Mouse (Mus musculus) midbrain, embryonic 16.5 days (tissue): ENCODE data around the gene Gm42517. TPM values are rescaled to one million over a fixed set of nuclear protein-coding genes. Genes with fewer than 3 reads are reported as not detected.

Experiments used
- ATAC-seq: fragments of 200-750 bp; cut with Nextera tagmentation; 2 replicates; pipeline ENCODE4 v1.8.0; 2017; ENCODE audit warnings: moderate TSS enrichment
- H3K27ac ChIP-seq: fragments of 300-500 bp; sonication (generic); 2 replicates; pipeline ENCODE4 v1.5.1; 2014; ENCODE audit warnings: mild to moderate bottlenecking, low read length, mixed read lengths
- H3K27me3 ChIP-seq: fragments of 300-500 bp; sonication (generic); 2 replicates; pipeline ENCODE4 v1.6.1; 2014; ENCODE audit warnings: low read depth, low read length, mixed read lengths; ENCODE audit not compliant: control insufficient read depth, insufficient read depth
- H3K36me3 ChIP-seq: fragments of 300-500 bp; sonication (generic); 2 replicates; pipeline ENCODE4 v1.6.1; 2014; ENCODE audit warnings: mild to moderate bottlenecking, low read length, moderate library complexity, mixed read lengths; ENCODE audit not compliant: control insufficient read depth, insufficient read depth
- H3K4me1 ChIP-seq: fragments of 300-500 bp; sonication (generic); 2 replicates; pipeline ENCODE4 v1.6.1; 2014; ENCODE audit warnings: mild to moderate bottlenecking, low read length, mixed read lengths; ENCODE audit not compliant: control insufficient read depth, insufficient read depth
- H3K4me2 ChIP-seq: fragments of 300-500 bp; sonication (generic); 2 replicates; pipeline ENCODE4 v1.6.1; 2014; ENCODE audit warnings: mild to moderate bottlenecking, low read length, mixed read lengths
- H3K4me3 ChIP-seq: fragments of 300-500 bp; sonication (generic); 2 replicates; pipeline ENCODE4 v1.5.1; 2014; ENCODE audit warnings: low read depth, mild to moderate bottlenecking, low read length, moderate library complexity, mixed read lengths
- H3K9ac ChIP-seq: fragments of 300-500 bp; sonication (generic); 2 replicates; pipeline ENCODE4 v1.6.1; 2014; ENCODE audit warnings: low read depth, low read length, mixed read lengths
- H3K9me3 ChIP-seq: fragments of 300-500 bp; sonication (generic); replicated peaks from 2 replicates; pipeline ENCODE4 v1.6.1; 2014; ENCODE audit warnings: mild to moderate bottlenecking, low read length, mixed read lengths; ENCODE audit not compliant: control insufficient read depth, poor library complexity, severe bottlenecking
- WGBS: fragments of 180-500 bp; shearing (Covaris S2); extraction: QIAGEN DNeasy Blood & Tissue Kit; methylation state at CpG from one replicate; pipeline ENCODE4 v1.1.7; 2014; 5-methylcytosine and 5-hydroxymethylcytosine counted together
- polyA plus RNA-seq: library from polyadenylated mRNA; unstranded; fragments of >200 nt; fragmentation: Nextera tagmentation; extraction: Ambion mirVana; gene quantifications from 2 replicates; pipeline ENCODE4 v1.2.1, GENCODE M21; 2015

The Gm42517 gene
- polyA plus RNA-seq, 1 experiment from 2014 or later: 2.6 TPM

GRCm38 (mm10) chr5:108362330-108362729, 5.4 kb downstream of the Gm42517 start:
- WGBS: 23% methylated on average over 3 of the region's 3 CpGs

DNA sequence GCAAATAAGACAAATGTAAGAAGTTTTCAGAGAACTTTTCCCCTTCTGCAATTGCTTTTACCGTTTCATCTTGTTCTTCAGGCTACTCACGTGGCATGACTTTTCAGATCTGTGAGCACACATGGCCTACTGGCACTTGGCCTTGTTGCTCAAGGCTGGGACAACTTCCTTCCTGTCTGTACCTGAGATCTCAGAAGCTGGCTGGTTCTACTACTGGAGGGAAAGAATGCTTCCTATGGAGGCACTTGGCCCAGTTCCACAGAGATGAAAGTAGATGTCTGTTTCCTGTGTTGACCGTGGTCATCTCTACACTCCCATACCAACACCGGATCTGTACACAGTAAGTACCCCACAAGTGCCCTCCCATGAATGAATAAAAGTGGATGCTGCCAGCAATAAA, 7.5 kb downstream of the Gm42517 start:
- H3K9me3 ChIP-seq: no peaks in the 10 kb centered on the region
- H3K4me2 ChIP-seq: no peak overlapping the region
- H3K4me1 ChIP-seq: no peaks in the 10 kb centered on the region
- peaks cover 19% of the 10 kb centered on the region for H3K27me3 ChIP-seq
- H3K9ac ChIP-seq: no peak overlapping the region
- H3K4me3 ChIP-seq: no peak overlapping the region
- ATAC-seq: no peak
- no peaks in the 10 kb centered on the region for H3K36me3 ChIP-seq
- 89% methylated on average over 4 of the region's 4 CpGs for WGBS
- H3K27ac ChIP-seq: no peak overlapping the region

More at GRCm38 (mm10) chr5:108362330-108362729, 5.4 kb downstream of the Gm42517 start:
- H3K9ac ChIP-seq: no peak overlapping the region
- H3K4me1 ChIP-seq: peaks cover 12% of the 10 kb centered on the region
- no peak for ATAC-seq
- no peak overlapping the region for H3K27ac ChIP-seq
- no peaks in the 10 kb centered on the region for H3K9me3 ChIP-seq
- H3K4me3 ChIP-seq: no peak overlapping the region
- H3K4me2 ChIP-seq: no peak overlapping the region
- peaks cover 29% of the 10 kb centered on the region for H3K27me3 ChIP-seq
- H3K36me3 ChIP-seq: no peaks in the 10 kb centered on the region

GRCm38 (mm10) chr5:108359491-108359890, 8.2 kb downstream of the Gm42517 start:
- Histone ChIP-seq H3K27me3 (peaks cover 12% of the 10 kb centered on the region), H3K36me3 (no peaks in the 10 kb centered on the region), H3K9ac (no peak overlapping the region), H3K27ac (no peak overlapping the region), H3K4me3 (no peak overlapping the region), H3K4me1 (no peaks in the 10 kb centered on the region), H3K4me2 (no peak overlapping the region), H3K9me3 (no peaks in the 10 kb centered on the region)
- ATAC-seq: no peak
- 86% methylated on average over 9 of the region's 9 CpGs for WGBS

DNA sequence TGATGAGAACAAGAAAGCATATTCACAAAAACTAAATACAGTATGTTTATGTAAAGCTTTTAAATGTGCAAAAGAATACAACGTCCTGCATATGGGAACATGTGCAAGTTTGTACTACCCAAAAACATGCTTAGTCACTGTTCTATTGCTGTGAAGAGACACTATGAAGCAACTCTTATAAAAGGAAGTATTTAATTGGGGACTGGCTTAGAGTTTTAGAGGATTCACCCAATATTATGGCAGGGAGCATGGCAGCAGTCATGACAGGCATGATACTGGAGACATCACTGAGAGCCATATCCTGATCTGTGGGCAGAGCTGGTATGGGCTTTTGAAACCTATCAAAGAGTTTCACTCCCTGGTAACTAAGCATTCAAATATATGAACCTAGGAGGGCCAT, 9.9 kb downstream of the Gm42517 start:
- ATAC-seq: no peak
- no peaks in the 10 kb centered on the region for H3K9me3 ChIP-seq
- 92% methylated on average over 1 of the region's 1 CpGs for WGBS
- no peaks in the 10 kb centered on the region; the same call in 1 of the 2 replicates for H3K27me3 ChIP-seq
- H3K36me3 ChIP-seq: no peaks in the 10 kb centered on the region
- H3K4me2 ChIP-seq: no peak overlapping the region
- no peak overlapping the region for H3K9ac ChIP-seq
- no peak overlapping the region for H3K27ac ChIP-seq
- H3K4me3 ChIP-seq: no peak overlapping the region
- H3K4me1 ChIP-seq: no peaks in the 10 kb centered on the region

- no peaks in the 10 kb centered on the region for H3K9me3 ChIP-seq
- H3K36me3 ChIP-seq: 0 out of 2 replicates have a peak, but pooled peaks cover 3% of the 10 kb centered on the region
- no peak overlapping the region for H3K27ac ChIP-seq
- no peak overlapping the region for H3K9ac ChIP-seq
- WGBS: 87% methylated on average over 2 of the region's 2 CpGs
- H3K4me1 ChIP-seq: no peaks in the 10 kb centered on the region
- ATAC-seq: no peak
- no peak overlapping the region for H3K4me3 ChIP-seq
- H3K27me3 ChIP-seq: no peaks in the 10 kb centered on the region
- H3K4me2 ChIP-seq: no peak overlapping the region
These were observed 13.7 kb downstream of the Gm42517 start for GRCm38 (mm10) chr5:108354056-108354455.

DNA sequence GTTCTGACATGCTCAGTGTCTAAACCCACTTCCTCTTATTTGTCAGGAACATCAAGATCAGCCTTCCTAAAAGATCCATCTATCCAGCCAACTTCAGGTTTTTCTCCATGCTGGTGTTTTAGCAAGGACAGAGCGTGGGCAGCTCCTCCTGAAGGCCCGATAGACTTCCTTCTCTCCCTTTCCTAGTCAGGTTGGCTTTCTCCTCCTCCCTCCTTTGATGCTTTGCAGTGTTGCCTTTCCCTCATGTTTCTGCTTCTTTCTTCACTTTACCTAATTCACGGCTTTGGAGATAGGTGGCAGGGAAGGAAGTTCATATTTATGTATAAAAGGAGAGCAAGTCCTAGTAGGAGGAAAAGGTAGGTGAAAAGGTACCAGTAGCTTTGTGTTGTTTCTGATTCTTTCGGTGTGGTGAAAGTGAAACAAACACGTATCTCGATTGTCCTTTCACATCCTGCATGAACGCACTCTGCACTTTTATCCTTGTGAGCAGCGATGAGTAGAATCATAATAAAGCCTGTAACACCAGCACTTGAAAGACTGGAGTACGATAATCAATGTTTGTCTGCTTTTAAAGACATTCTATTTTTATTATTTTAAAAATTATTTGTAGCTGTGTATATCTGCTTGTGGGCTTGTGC, 18.1 kb downstream of the Gm42517 start:
- Histone ChIP-seq H3K9ac (no peak overlapping the region), H3K4me1 (no peaks in the 10 kb centered on the region), H3K4me3 (no peak overlapping the region), H3K27ac (no peak overlapping the region), H3K27me3 (no peaks in the 10 kb centered on the region), H3K9me3 (no peaks in the 10 kb centered on the region), H3K4me2 (no peak overlapping the region), H3K36me3 (peaks cover 5% of the 10 kb centered on the region; the same call in 1 of the 2 replicates)
- ATAC-seq: no peak
- 94% methylated on average over 9 of the region's 9 CpGs for WGBS

DNA sequence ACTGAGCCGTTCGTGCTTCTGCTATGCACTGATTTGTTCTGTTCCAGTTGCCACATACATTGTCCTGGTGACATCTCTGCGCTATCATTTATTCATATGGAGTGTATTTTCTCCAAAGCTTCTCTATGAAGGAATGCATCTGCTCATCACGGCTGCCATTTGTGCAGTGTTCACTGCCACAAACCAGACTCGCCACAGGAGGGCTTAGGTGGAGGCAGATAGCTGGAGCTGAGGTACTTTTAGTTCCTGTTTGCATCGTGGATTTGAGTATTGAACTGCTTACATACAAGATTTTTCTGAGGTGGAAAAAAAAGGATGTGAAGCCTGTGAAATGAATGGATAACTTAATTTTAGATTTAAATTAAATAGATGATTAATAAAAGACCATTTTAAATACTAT, 19.9 kb downstream of the Gm42517 start:
- Histone ChIP-seq H3K9ac (no peak overlapping the region), H3K4me1 (no peaks in the 10 kb centered on the region), H3K4me2 (no peak overlapping the region), H3K27ac (no peak overlapping the region), H3K27me3 (no peaks in the 10 kb centered on the region), H3K36me3 (peaks cover 10% of the 10 kb centered on the region), H3K4me3 (no peak overlapping the region), H3K9me3 (no peaks in the 10 kb centered on the region)
- ATAC-seq: no peak
- WGBS: 90% methylated on average over 6 of the region's 6 CpGs

- Histone ChIP-seq H3K4me2 (no peak overlapping the region), H3K27ac (no peak overlapping the region), H3K9ac (no peak overlapping the region), H3K27me3 (no peaks in the 10 kb centered on the region), H3K4me3 (no peak overlapping the region), H3K9me3 (no peaks in the 10 kb centered on the region), H3K4me1 (no peaks in the 10 kb centered on the region), H3K36me3 (peaks cover 16% of the 10 kb centered on the region)
- 86% methylated on average over 10 of the region's 10 CpGs for WGBS
- ATAC-seq: no peak
These were observed 22.2 kb downstream of the Gm42517 start for GRCm38 (mm10) chr5:108345313-108346071.

DNA sequence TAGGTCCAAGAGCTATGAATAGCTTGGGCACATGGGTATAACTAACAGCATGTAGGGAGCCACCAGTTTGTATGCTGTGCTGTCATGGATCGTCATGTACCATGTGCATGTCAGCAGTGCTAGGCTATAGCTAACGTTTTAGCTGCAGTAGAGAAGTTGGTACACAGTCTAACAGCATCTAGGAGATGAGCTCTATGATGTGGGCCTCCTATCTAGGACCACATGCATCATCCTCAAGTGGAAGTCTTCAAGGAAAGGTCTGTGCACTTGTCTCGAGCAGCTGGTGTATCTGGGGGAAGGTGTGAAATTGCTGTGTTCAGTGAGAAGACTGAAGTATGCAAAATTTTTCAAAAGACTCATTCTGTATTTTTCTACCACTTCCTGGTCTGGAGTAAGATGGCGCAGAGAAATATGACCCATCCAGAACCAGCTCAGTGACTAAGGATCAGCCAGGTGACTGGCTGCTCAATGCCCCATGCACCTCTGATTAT, 24.0 kb downstream of the Gm42517 start:
- Histone ChIP-seq H3K27me3 (no peaks in the 10 kb centered on the region), H3K4me3 (no peak overlapping the region), H3K9me3 (no peaks in the 10 kb centered on the region), H3K36me3 (peaks cover 13% of the 10 kb centered on the region), H3K9ac (no peak overlapping the region), H3K27ac (no peak overlapping the region), H3K4me2 (no peak overlapping the region), H3K4me1 (no peaks in the 10 kb centered on the region)
- ATAC-seq: no peak
- WGBS: 89% methylated on average over 4 of the region's 4 CpGs
